Mouse (Mus musculus) cerebellum, adult 18-20 months (tissue): ENCODE measurements around the gene Akap8.

ENCODE experiments used
- DNase-seq, 2 experiments: peaks; one replicate each; pipeline ENCODE4 v3.0.0; 2021

Akap8 gene

GRCm38 (mm10) chr17:32348406-32348805 is 27.4 kb upstream of the Akap8 start:
- DNase-seq: no peak

- DNase-seq: no peak
These were observed 20.1 kb upstream of the Akap8 start for GRCm38 (mm10) chr17:32341102-32341501.

- DNase-seq: no peak
These were observed 19.1 kb upstream of the Akap8 start for GRCm38 (mm10) chr17:32340110-32340509.

- DNase-seq: no peak
These were observed 14.8 kb upstream of the Akap8 start for GRCm38 (mm10) chr17:32335869-32336268.

- no peak for DNase-seq
These were observed 13.9 kb upstream of the Akap8 start for GRCm38 (mm10) chr17:32334921-32335320.

- DNase-seq: no peak
These were observed 12.8 kb upstream of the Akap8 start for GRCm38 (mm10) chr17:32333675-32334303.

GRCm38 (mm10) chr17:32327501-32327900 is 6.5 kb upstream of the Akap8 start:
- no peak for DNase-seq

GRCm38 (mm10) chr17:32322809-32323208 is 1.8 kb upstream of the Akap8 start:
- no peak for DNase-seq

- peak in 1 of 2 experiments; percentile 27 for DNase-seq
These were observed 798 bp upstream of the Akap8 start for GRCm38 (mm10) chr17:32321836-32322235.

- no peak for DNase-seq
These were observed 324 bp upstream of the Akap8 start for GRCm38 (mm10) chr17:32321390-32321734.

GRCm38 (mm10) chr17:32319950-32320349 is 1.1 kb downstream of the Akap8 start:
- peak in 1 of 2 experiments; percentile 16 for DNase-seq

GRCm38 (mm10) chr17:32317708-32318107 is 3.3 kb downstream of the Akap8 start:
- no peak for DNase-seq

- DNase-seq: no peak
These were observed 4.0 kb downstream of the Akap8 start for GRCm38 (mm10) chr17:32317032-32317431.

GRCm38 (mm10) chr17:32315560-32315959 is 5.5 kb downstream of the Akap8 start:
- no peak for DNase-seq

- no peak for DNase-seq
These were observed 7.1 kb downstream of the Akap8 start for GRCm38 (mm10) chr17:32313892-32314291.

GRCm38 (mm10) chr17:32312801-32313200 is 8.2 kb downstream of the Akap8 start:
- peak; percentile 59 to 60 for DNase-seq

- no peak for DNase-seq
These were observed 13.1 kb downstream of the Akap8 start for GRCm38 (mm10) chr17:32307963-32308362.

- DNase-seq: no peak
These were observed 22.9 kb downstream of the Akap8 start for GRCm38 (mm10) chr17:32298125-32298524.

GRCm38 (mm10) chr17:32295901-32296300 is 25.1 kb downstream of the Akap8 start:
- no peak for DNase-seq

- no peak for DNase-seq
These were observed 25.9 kb downstream of the Akap8 start for GRCm38 (mm10) chr17:32295160-32295559.

- no peak for DNase-seq
These were observed 35.8 kb downstream of the Akap8 start for GRCm38 (mm10) chr17:32285138-32285670.

GRCm38 (mm10) chr17:32284262-32285137 is 36.5 kb downstream of the Akap8 start, which contains the start of gene Brd4:
Brd4 (minus strand) TSS chr17:32284722.
- peak; percentile 88 to 96 for DNase-seq

- peak in 1 of 2 experiments; percentile 65 for DNase-seq
These were observed 37.2 kb downstream of the Akap8 start for GRCm38 (mm10) chr17:32283771-32284221.

GRCm38 (mm10) chr17:32283341-32283740 is 37.7 kb downstream of the Akap8 start:
- peak in 1 of 2 experiments; percentile 14 for DNase-seq
